Mouse (Mus musculus) cortical plate, adult 2 months (tissue): ENCODE data around the gene Cflar.
"Not testable (repeated sequence)": the region's sequence is repeated elsewhere in the genome, so short reads cannot be mapped to it uniquely, and the experiment has no call there.

Experiments
- CTCF ChIP-seq: fragments of 200-500 bp; IDR thresholded peaks from 2 replicates; pipeline ENCODE4 v1.5.1; 2011; ENCODE audit warnings: mild to moderate bottlenecking, control low read depth, low read length; ENCODE audit not compliant: insufficient read depth; ENCODE audit errors: extremely low read depth
- POLR2A ChIP-seq: fragments of 200-500 bp; IDR thresholded peaks from 2 replicates; pipeline ENCODE4 v1.6.1; 2011; ENCODE audit warnings: mild to moderate bottlenecking, low read length, control low read depth; ENCODE audit not compliant: insufficient read depth; ENCODE audit errors: extremely low read depth

DNA sequence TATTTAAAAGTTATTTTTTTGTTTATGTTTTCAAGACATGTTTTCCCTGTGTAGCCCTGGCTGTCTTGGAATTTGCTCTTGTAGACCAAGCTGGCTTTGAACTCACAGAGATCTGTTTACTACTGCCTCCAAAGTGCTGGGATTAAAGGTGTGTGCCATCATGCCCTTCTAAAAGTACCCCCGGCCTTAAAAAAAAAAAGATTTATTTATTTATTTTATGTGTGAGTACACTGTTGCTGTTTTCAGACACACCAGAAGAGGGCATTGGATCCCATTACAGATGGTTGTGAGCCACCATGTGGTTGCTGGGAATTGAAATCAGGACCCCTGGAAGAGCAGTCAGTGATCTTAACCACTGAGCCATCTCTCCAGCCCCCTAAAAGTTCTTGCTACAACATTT lies 1.3 kb upstream of the Cflar start:
- not testable (repeated sequence) for TF ChIP-seq CTCF, POLR2A
